Mouse (Mus musculus) embryonic facial prominence, embryonic 15.5 days (tissue): ENCODE data around the gene Osbpl6. TPM values are rescaled to one million over a fixed set of nuclear protein-coding genes. Genes with fewer than 3 reads are reported as not detected.

Experiments
- ATAC-seq: fragments of 200-750 bp; cut with Nextera tagmentation; 2 replicates; pipeline ENCODE4 v1.8.0; 2017; ENCODE audit warnings: low read depth, moderate TSS enrichment; ENCODE audit not compliant: insufficient number of reproducible peaks, low FRiP score, low TSS enrichment
- H3K27ac ChIP-seq: fragments of 300-500 bp; sonication (generic); replicated peaks from 2 replicates; pipeline ENCODE4 v1.5.1; 2015; ENCODE audit warnings: mild to moderate bottlenecking, inconsistent platforms
- H3K27me3 ChIP-seq: fragments of 300-500 bp; sonication (generic); 2 replicates; pipeline ENCODE4 v1.6.1; 2015; ENCODE audit warnings: inconsistent platforms
- H3K36me3 ChIP-seq: fragments of 300-500 bp; sonication (generic); 2 replicates; pipeline ENCODE4 v1.6.1; 2015; ENCODE audit warnings: mild to moderate bottlenecking, inconsistent platforms
- H3K4me1 ChIP-seq: fragments of 300-500 bp; sonication (generic); 2 replicates; pipeline ENCODE4 v1.6.1; 2015; ENCODE audit warnings: inconsistent platforms
- H3K4me2 ChIP-seq: fragments of 300-500 bp; sonication (generic); replicated peaks from 2 replicates; pipeline ENCODE4 v1.6.1; 2015; ENCODE audit warnings: mild to moderate bottlenecking, inconsistent platforms
- H3K4me3 ChIP-seq: fragments of 300-500 bp; sonication (generic); replicated peaks from 2 replicates; pipeline ENCODE4 v1.5.1; 2015; ENCODE audit warnings: mild to moderate bottlenecking, inconsistent platforms
- H3K9ac ChIP-seq: fragments of 300-500 bp; sonication (generic); 2 replicates; pipeline ENCODE4 v1.6.1; 2015; ENCODE audit warnings: inconsistent platforms
- H3K9me3 ChIP-seq: fragments of 300-500 bp; sonication (generic); replicated peaks from 2 replicates; pipeline ENCODE4 v1.6.1; 2016; ENCODE audit warnings: inconsistent platforms
- WGBS: fragments of 180-500 bp; shearing (Covaris S2); methylation state at CpG from one replicate; pipeline ENCODE4 v1.1.7; 2015; 5-methylcytosine and 5-hydroxymethylcytosine counted together
- polyA plus RNA-seq: library from polyadenylated mRNA; unstranded; fragments of >200 nt; fragmentation: Nextera tagmentation; extraction: Ambion mirVana; gene quantifications from 2 replicates; pipeline ENCODE4 v1.2.1, GENCODE M21; 2015

Osbpl6 gene
- polyA plus RNA-seq, 1 experiment from 2014 or later: 15.1 TPM

DNA sequence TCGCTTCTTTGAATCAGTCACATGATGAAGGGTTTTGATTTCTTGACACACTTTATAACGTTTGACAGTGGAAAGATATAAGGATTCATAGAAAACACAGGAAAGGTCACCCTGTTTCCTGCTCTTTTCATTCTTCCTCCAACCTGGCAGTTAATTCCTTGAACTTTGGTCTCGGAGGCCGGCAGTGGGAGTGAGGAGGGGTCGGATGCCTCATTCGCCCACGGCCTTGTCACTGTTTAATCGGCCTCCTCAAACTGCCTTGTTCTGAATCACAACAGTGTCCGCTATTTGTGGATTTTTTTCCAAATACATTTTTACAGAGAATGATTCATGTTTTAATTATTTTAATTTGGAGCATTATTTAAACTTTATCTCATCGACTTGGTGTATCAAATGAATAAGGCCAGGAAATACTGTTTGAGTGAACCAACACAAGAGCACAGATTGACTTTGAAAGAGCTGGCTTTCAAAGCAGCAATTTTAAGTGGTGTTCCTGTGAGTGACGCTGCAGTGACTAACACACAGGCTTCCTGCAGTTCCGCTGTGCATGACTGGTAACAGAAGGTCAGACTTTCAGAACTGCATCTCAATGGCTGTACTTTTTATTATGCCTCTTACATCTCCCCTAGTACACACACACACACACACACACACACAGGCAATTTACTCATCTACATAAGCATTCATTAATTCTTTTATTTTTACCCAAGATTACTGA is 98.0 kb downstream of the Osbpl6 start:
- Histone ChIP-seq H3K4me2 (no peak overlapping the region), H3K9ac (no peak overlapping the region), H3K27me3 (no peaks in the 10 kb centered on the region), H3K36me3 (no peaks in the 10 kb centered on the region), H3K4me3 (no peak overlapping the region), H3K27ac (no peak overlapping the region), H3K4me1 (no peaks in the 10 kb centered on the region), H3K9me3 (no peaks in the 10 kb centered on the region)
- 42% methylated on average over 12 of the region's 12 CpGs for WGBS
- ATAC-seq: no peak

DNA sequence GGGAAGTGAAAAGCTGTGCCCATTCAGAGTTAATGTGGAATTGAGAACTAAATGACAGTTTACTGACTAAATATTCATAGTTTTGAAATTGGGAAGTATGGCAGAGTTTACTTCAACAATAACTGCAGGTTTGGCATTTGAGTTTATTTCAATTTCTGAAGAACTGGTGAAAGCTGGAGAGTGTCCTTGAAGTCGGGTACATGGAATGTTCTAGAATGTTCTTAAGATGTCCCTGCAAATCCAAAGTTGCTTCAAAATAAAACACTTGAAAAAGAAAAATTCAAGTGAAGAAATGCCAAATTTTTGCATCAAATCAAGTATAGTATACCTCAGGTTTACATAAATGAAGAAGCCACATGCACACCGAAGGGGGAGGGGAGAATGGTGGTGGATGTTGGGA is 98.7 kb downstream of the Osbpl6 start:
- 87% methylated on average over 2 of the region's 2 CpGs for WGBS
- no peaks in the 10 kb centered on the region for H3K36me3 ChIP-seq
- no peak overlapping the region for H3K27ac ChIP-seq
- no peaks in the 10 kb centered on the region for H3K4me1 ChIP-seq
- no peak overlapping the region for H3K9ac ChIP-seq
- H3K4me2 ChIP-seq: no peak overlapping the region
- H3K4me3 ChIP-seq: no peak overlapping the region
- no peak for ATAC-seq
- H3K27me3 ChIP-seq: no peaks in the 10 kb centered on the region
- H3K9me3 ChIP-seq: no peaks in the 10 kb centered on the region

DNA sequence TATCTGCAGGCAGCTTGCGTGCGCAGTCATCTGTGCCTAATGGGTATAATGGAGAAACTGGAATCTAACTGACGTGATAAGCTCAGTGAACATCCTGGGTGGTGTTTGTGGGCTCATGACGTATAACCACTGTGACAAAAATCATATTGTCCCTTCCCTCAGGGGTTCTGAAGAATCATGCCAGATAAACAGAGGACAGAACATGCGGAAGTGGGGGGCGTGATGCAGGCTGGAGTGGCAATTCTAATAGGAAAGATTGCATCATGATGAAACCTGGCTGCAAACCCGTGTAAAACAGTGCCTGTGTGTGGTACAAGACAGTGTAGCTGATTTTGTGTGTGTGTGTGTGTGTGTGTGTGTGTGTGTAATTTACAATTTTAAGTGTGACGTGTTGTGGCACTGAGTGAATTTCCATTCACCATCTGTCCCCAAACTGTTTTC is 105.0 kb downstream of the Osbpl6 start:
- H3K9me3 ChIP-seq: no peaks in the 10 kb centered on the region
- no peaks in the 10 kb centered on the region for H3K4me1 ChIP-seq
- no peak for ATAC-seq
- no peak overlapping the region for H3K4me2 ChIP-seq
- H3K36me3 ChIP-seq: no peaks in the 10 kb centered on the region
- no peaks in the 10 kb centered on the region for H3K27me3 ChIP-seq
- no peak overlapping the region for H3K27ac ChIP-seq
- 82% methylated on average over 8 of the region's 8 CpGs for WGBS
- no peak overlapping the region for H3K9ac ChIP-seq
- no peak overlapping the region for H3K4me3 ChIP-seq

DNA sequence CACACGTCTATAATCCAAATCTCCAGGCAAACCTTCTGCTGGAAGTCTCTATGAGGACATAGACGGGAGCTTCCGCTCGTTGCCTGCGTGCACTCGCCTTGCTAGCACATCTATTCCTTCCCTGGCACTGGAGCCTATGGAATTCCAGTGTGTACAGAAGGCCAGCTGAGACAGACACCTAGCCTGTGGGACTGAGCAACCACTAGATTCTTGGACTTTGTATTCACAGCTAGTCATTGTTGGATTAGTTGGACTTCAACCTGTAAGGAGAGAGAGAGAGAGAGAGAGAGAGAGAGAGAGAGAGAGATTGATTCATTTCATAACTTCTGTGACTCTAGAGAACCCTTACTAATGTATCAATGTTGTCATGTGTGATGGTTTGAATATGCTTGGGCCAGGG is 105.8 kb downstream of the Osbpl6 start:
- Histone ChIP-seq H3K4me2 (no peak overlapping the region), H3K9me3 (no peaks in the 10 kb centered on the region), H3K4me3 (no peak overlapping the region), H3K27me3 (no peaks in the 10 kb centered on the region), H3K4me1 (no peaks in the 10 kb centered on the region), H3K27ac (no peak overlapping the region), H3K9ac (no peak overlapping the region), H3K36me3 (no peaks in the 10 kb centered on the region)
- ATAC-seq: no peak
- 92% methylated on average over 6 of the region's 6 CpGs for WGBS

DNA sequence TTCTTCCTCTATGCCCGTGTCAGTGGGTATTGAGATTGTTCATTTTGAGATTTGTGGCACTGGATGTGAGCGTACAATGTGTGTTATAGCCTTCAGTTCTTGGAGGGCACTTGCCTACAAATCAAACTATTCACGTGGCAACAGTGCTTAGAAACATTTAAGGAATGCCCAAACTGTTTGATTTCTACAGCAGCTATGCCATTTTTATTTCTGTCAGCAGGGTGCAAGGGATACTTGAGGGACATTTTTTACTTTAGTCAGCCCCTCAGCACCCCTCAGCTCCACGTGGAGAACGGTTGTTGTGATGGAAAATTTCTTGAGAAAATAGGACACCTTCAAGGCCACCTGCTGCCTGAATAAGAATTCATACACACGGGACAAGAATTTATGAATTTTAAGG is 106.6 kb downstream of the Osbpl6 start:
- no peak overlapping the region for H3K9ac ChIP-seq
- H3K4me2 ChIP-seq: no peak overlapping the region
- no peaks in the 10 kb centered on the region for H3K4me1 ChIP-seq
- WGBS: 78% methylated on average over 6 of the region's 6 CpGs
- H3K4me3 ChIP-seq: no peak overlapping the region
- H3K27ac ChIP-seq: no peak overlapping the region
- no peaks in the 10 kb centered on the region for H3K36me3 ChIP-seq
- H3K9me3 ChIP-seq: no peaks in the 10 kb centered on the region
- no peaks in the 10 kb centered on the region for H3K27me3 ChIP-seq
- no peak for ATAC-seq

DNA sequence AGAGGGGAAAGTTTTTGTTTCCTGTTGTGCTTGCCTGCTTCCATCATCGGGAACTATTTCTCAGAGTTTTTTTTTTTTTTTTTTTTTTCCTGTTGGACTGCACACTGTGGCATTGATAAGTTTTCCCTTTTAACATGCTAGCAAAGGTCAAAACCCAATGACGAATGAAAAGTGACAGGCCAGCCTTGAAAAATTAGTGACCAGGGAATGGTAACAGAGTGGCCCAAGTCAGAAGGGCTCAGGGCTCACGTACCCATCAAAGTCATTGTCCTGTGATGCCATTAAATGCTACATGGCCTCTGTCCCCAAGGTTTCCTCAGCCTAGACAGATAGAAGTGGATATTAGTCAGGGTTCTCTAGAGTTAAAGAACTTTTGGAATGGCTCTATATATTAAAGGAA is 107.0 kb downstream of the Osbpl6 start:
- WGBS: 65% methylated on average over 3 of the region's 3 CpGs
- no peak overlapping the region for H3K4me3 ChIP-seq
- H3K36me3 ChIP-seq: no peaks in the 10 kb centered on the region
- no peak overlapping the region for H3K27ac ChIP-seq
- H3K9me3 ChIP-seq: no peaks in the 10 kb centered on the region
- no peak for ATAC-seq
- H3K4me2 ChIP-seq: no peak overlapping the region
- H3K4me1 ChIP-seq: no peaks in the 10 kb centered on the region
- no peak overlapping the region for H3K9ac ChIP-seq
- no peaks in the 10 kb centered on the region for H3K27me3 ChIP-seq

DNA sequence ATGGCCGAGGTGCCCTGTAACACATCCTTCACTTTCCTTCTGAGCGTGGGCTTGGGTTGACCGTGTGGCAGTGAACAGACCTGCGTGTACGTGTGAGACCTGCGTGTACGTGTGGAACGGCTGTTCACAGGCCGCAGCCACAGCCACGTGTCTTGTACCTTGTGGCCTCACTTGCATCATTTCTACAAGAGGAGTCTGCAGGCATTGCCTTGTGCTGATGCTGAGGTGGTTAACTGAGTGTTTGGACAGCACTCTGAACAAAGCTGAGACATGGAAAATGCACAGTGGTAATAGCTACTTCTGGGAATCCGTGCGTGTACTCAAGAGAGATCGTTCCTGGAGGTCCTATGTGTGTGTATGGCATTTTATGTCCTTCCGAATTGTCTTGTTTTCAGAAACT is 111.2 kb downstream of the Osbpl6 start:
- Histone ChIP-seq H3K4me3 (no peak overlapping the region), H3K4me1 (no peaks in the 10 kb centered on the region), H3K27ac (no peak overlapping the region), H3K27me3 (no peaks in the 10 kb centered on the region), H3K36me3 (no peaks in the 10 kb centered on the region), H3K4me2 (no peak overlapping the region), H3K9ac (no peak overlapping the region), H3K9me3 (no peaks in the 10 kb centered on the region)
- 80% methylated on average over 14 of the region's 14 CpGs for WGBS
- ATAC-seq: no peak

DNA sequence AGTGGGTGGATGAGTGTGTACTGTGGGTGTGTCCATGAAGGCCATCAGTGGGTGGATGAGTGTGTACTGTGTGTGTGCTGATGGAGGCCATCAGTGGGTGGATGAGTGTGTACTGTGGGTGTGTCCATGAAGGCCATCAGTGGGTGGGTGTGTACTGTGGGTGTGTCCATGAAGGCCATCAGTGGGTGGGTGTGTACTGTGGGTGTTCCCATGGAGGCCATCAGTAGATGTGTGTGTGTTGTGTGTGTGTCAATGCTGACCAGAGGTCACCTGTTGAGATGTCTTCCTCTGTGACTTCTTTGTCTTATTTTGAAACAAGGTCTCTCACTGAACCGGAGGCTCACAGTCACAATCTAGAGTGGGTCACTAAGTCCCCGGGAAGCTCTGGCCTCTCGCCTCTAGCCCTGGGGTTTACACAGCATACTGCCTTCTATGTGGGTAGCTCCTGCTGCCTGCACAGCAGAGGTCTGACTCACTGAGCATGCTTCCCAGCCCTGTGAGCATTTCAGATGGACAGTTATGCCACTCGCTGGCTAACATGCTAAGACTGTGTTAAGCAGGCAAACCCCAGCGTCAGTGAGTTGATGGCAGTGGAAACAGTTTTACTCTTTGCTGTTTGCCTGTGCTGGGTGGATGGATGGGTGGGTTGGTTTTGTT is 112.2 kb downstream of the Osbpl6 start:
- no peak for ATAC-seq
- Histone ChIP-seq H3K36me3 (no peaks in the 10 kb centered on the region), H3K27me3 (no peaks in the 10 kb centered on the region), H3K27ac (no peak overlapping the region), H3K9me3 (no peaks in the 10 kb centered on the region), H3K4me3 (no peak overlapping the region), H3K4me1 (no peaks in the 10 kb centered on the region), H3K4me2 (no peak overlapping the region), H3K9ac (no peak overlapping the region)
- WGBS: 84% methylated on average over 5 of the region's 5 CpGs

DNA sequence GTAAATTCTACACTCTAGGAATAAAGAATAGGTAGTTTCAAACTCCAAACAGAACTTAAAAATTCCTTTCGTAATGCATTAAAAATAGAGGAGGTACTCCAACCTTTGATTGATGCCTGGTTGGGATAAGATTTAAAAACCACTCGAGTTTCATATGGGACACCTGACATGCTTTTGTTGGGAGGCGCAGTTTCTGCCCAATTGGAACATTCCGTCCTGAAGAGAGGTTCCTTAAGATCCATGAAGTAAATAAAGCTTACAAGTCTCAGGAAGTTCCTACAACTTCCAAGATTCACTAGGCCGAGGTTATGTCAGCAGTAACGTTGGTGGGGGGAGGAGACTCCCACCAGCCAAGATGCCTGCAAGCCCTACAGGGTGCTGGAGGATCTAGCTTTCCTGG is 115.3 kb downstream of the Osbpl6 start:
- H3K9ac ChIP-seq: no peak overlapping the region
- H3K27ac ChIP-seq: no peak overlapping the region
- H3K27me3 ChIP-seq: no peaks in the 10 kb centered on the region
- WGBS: 71% methylated on average over 6 of the region's 6 CpGs
- H3K4me3 ChIP-seq: no peak overlapping the region
- no peaks in the 10 kb centered on the region for H3K4me1 ChIP-seq
- H3K9me3 ChIP-seq: no peaks in the 10 kb centered on the region
- no peak overlapping the region for H3K4me2 ChIP-seq
- no peak for ATAC-seq
- H3K36me3 ChIP-seq: no peaks in the 10 kb centered on the region

DNA sequence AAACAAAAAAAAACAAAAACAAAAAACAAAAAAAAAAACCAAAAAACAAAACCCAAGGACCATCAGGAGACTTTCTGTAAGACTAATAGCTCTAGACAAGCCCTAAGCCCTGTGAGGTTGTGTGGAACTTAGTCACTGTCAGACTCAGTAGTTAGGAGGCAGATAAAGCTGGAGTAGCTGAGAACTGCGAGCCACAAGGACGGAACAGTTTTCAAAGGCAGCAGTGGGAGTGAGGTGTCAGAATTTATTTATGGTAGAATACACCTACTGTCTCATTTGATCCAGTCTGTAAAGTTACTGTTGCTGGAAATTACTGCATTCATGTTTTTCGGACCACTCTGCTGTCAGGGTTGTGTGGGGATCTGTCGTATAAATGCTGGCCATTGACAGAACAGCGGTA is 118.1 kb downstream of the Osbpl6 start:
- 83% methylated on average over 5 of the region's 5 CpGs for WGBS
- Histone ChIP-seq H3K4me2 (no peak overlapping the region), H3K27ac (no peak overlapping the region), H3K9me3 (no peaks in the 10 kb centered on the region), H3K36me3 (no peaks in the 10 kb centered on the region), H3K4me3 (no peak overlapping the region), H3K4me1 (no peaks in the 10 kb centered on the region), H3K27me3 (no peaks in the 10 kb centered on the region), H3K9ac (no peak overlapping the region)
- no peak for ATAC-seq

DNA sequence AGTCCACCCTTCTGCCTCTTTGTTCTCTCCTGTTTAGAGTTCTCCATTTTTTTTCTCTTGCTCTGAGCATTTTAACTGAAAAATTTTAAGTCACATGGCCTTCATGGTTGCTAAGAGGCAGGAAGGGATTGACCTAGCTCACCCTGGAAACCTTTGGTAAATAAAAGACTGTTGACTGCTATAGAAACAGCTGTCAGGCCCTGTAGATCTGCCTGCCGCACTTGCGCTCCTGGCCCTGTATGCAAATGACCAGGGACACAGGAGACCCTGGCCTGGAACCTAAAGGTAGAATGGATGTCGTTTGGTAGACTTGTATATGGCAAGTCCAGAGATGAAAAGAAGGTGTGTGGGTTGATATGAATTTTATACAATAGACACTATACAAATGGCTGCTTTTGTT is 119.3 kb downstream of the Osbpl6 start:
- no peak overlapping the region for H3K9ac ChIP-seq
- no peak overlapping the region for H3K27ac ChIP-seq
- no peak for ATAC-seq
- no peaks in the 10 kb centered on the region for H3K9me3 ChIP-seq
- H3K4me1 ChIP-seq: no peaks in the 10 kb centered on the region
- H3K36me3 ChIP-seq: no peaks in the 10 kb centered on the region
- no peak overlapping the region for H3K4me3 ChIP-seq
- no peaks in the 10 kb centered on the region for H3K27me3 ChIP-seq
- WGBS: 67% methylated on average over 3 of the region's 3 CpGs
- no peak overlapping the region for H3K4me2 ChIP-seq
